Mouse (Mus musculus): Measurements from ENCODE around the gene Tmem11. TPM values are rescaled to one million over a fixed set of nuclear protein-coding genes. Genes with fewer than 3 reads are reported as not detected.
A peak's percentile ranks its signal among the peaks of the same experiment; 100 is the strongest.

Gene Tmem11
- polyA plus RNA-seq, 1 experiment from 2014 or later, result 49.7 TPM

DNA sequence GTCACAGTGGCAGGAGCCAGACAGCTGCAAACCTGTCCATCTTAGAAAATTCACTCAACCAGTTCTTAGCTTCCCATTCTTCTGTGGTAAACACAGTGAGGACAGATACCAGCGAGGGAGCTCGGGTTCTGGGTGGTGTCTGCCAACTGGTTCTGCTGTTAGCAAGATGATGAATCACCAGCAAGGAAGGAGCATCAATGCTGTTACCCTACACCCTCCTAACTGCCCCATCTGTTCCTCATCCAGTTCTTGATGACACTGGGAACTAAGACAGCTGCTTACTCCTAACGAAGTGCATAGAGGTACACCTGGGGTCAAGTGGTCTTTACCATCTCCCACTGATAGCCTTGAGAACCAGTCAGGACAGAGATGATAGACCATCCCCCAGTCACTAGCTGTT lies 22.5 kb downstream of the Tmem11 start:
- H3K27ac ChIP-seq (replicated peaks), result no peak overlapping the region
- ATAC-seq (ENCODE audit: low FRiP score, low read depth), result no peak
- peaks cover 68% of the 10 kb centered on the region for H3K36me3 ChIP-seq
- H3K9ac ChIP-seq (replicated peaks), result no peak overlapping the region
- no peaks in the 10 kb centered on the region for H3K9me3 ChIP-seq
- no peaks in the 10 kb centered on the region for H3K27me3 ChIP-seq
- H3K4me2 ChIP-seq (replicated peaks), result no peak overlapping the region
- no peak overlapping the region for H3K4me3 ChIP-seq
- WGBS, result 75% methylated on average over 3 of the region's 3 CpGs
- H3K4me1 ChIP-seq, result no peaks in the 10 kb centered on the region

DNA sequence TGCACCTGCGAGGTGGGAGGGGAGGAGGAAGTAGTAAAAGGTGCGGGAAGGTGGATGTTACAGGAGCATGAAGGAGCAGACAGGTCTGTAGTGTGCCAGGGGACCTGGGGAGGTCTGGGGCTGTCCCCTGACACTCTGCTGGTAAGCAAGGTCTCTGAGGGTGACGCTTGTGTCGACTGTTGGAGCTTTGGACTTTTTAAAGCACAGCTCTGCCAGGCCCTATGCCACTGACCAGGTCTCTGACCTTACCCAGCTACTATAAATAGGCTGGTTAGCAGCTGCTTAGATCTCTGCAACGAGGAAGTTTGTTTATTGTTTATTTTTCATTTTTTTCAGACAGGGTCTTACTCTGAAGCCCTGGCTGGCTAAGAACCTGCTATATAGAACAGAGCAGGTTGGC lies 33.7 kb downstream of the Tmem11 start:
- Histone ChIP-seq H3K27me3 (no peaks in the 10 kb centered on the region), H3K4me2 (replicated peaks) (no peak overlapping the region), H3K4me3 (no peak overlapping the region), H3K27ac (replicated peaks) (no peak overlapping the region), H3K36me3 (peaks cover 20% of the 10 kb centered on the region), H3K9ac (replicated peaks) (no peak overlapping the region), H3K9me3 (no peaks in the 10 kb centered on the region), H3K4me1 (no peaks in the 10 kb centered on the region)
- 85% methylated on average over 5 of the region's 5 CpGs for WGBS
- ATAC-seq (ENCODE audit: low FRiP score, low read depth), result no peak

GRCm38 (mm10) chr11:60843412-60843811 lies 35.7 kb downstream of the Tmem11 start:
- 89% methylated on average over 5 of the region's 5 CpGs for WGBS
- no peak for ATAC-seq (ENCODE audit: low FRiP score, low read depth)
- no peaks in the 10 kb centered on the region for H3K27me3 ChIP-seq
- no peak overlapping the region for H3K4me3 ChIP-seq
- peaks cover 10% of the 10 kb centered on the region; the same call in 1 of the 2 replicates for H3K36me3 ChIP-seq
- no peak overlapping the region for H3K9ac ChIP-seq (replicated peaks)
- no peaks in the 10 kb centered on the region for H3K9me3 ChIP-seq
- no peak overlapping the region for H3K4me2 ChIP-seq (replicated peaks)
- no peak overlapping the region for H3K27ac ChIP-seq (replicated peaks)
- H3K4me1 ChIP-seq, result no peaks in the 10 kb centered on the region

GRCm38 (mm10) chr11:60841467-60842200 lies 37.4 kb downstream of the Tmem11 start:
- WGBS, result 83% methylated on average over 12 of the region's 12 CpGs
- Histone ChIP-seq H3K4me2 (replicated peaks) (no peak overlapping the region), H3K4me1 (no peaks in the 10 kb centered on the region), H3K27ac (replicated peaks) (no peak overlapping the region), H3K36me3 (peaks cover 6% of the 10 kb centered on the region; the same call in 1 of the 2 replicates), H3K27me3 (no peaks in the 10 kb centered on the region), H3K9me3 (no peaks in the 10 kb centered on the region), H3K9ac (replicated peaks) (no peak overlapping the region), H3K4me3 (no peak overlapping the region)
- no peak for ATAC-seq (ENCODE audit: low FRiP score, low read depth)

- Histone ChIP-seq H3K9me3 (no peaks in the 10 kb centered on the region), H3K27ac (replicated peaks) (no peak overlapping the region), H3K27me3 (no peaks in the 10 kb centered on the region), H3K4me2 (replicated peaks) (no peak overlapping the region), H3K4me1 (no peaks in the 10 kb centered on the region), H3K9ac (replicated peaks) (no peak overlapping the region), H3K4me3 (no peak overlapping the region), H3K36me3 (peaks cover 2% of the 10 kb centered on the region; the same call in 1 of the 2 replicates)
- 93% methylated on average over 10 of the region's 10 CpGs for WGBS
- no peak for ATAC-seq (ENCODE audit: low FRiP score, low read depth)
Observed at GRCm38 (mm10) chr11:60837644-60838406, 41.2 kb downstream of the Tmem11 start.

DNA sequence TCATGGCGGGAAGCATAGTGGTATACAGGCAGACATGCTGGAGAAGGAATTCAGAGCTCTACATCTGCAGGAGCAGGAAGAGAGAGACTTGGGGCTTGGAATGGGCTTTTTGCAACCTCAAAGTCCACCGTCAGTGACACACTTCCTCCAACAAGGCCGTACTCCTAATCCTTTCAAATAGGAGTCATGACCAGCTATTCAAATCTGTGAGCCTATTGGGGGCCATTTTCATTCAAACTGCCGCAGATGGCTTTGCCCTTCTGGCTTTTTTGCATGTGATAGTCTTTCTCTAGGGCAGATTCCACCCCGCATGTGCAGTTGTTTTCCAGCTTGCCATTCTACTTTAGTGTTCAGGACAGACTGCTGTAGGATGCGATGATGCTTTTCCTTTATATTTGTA lies 42.2 kb downstream of the Tmem11 start:
- ATAC-seq (ENCODE audit: low FRiP score, low read depth), result no peak
- Histone ChIP-seq H3K27ac (replicated peaks) (no peak overlapping the region), H3K9me3 (no peaks in the 10 kb centered on the region), H3K36me3 (peaks cover 2% of the 10 kb centered on the region; the same call in 1 of the 2 replicates), H3K4me1 (no peaks in the 10 kb centered on the region), H3K27me3 (no peaks in the 10 kb centered on the region), H3K9ac (replicated peaks) (no peak overlapping the region), H3K4me3 (no peak overlapping the region), H3K4me2 (replicated peaks) (no peak overlapping the region)
- WGBS, result 93% methylated on average over 6 of the region's 6 CpGs

- H3K27me3 ChIP-seq, result no peaks in the 10 kb centered on the region
- H3K27ac ChIP-seq (replicated peaks), result peak within 1 kb of the TSS; percentile 50; the same call in 1 of the 2 replicates
- peak; percentile 87 for ATAC-seq (ENCODE audit: low FRiP score, low read depth)
- H3K36me3 ChIP-seq, result no peaks in the 10 kb centered on the region
- H3K4me1 ChIP-seq, result peaks cover 8% of the 10 kb centered on the region
- WGBS, result under 1% methylated on average over 34 of the region's 34 CpGs
- H3K4me2 ChIP-seq (replicated peaks), result peak within 1 kb of the TSS; percentile 75
- peak within 1 kb of the TSS; percentile 62 for H3K4me3 ChIP-seq
- no peaks in the 10 kb centered on the region for H3K9me3 ChIP-seq
- peak within 1 kb of the TSS; percentile 79 for H3K9ac ChIP-seq (replicated peaks)
Observed at GRCm38 (mm10) chr11:60830433-60831052, 48.5 kb downstream of the Tmem11 start, which contains the start of gene Dhrs7b. Gene Dhrs7b (plus strand): TSS chr11:60830631.

DNA sequence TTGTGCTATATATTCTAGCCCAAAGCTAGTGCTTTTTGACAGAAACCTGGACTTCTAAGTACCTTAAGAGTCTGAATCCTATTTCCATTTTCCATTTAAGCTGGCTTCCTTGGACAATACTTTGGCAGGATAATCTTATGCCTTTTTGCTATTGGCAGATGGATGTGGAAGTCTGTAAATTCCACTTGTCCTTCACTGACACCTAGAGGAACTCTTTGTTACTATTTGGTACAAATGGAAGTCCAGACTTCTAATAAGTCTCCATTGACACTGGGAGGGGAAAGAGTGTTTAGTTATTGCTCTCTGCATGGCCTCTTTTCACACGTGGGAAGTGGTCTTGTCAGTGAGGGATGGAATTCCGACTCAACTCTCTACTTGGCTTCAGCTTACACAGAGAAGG lies 50.2 kb downstream of the Tmem11 start:
- no peak overlapping the region for H3K4me3 ChIP-seq
- H3K27ac ChIP-seq (replicated peaks), result no peak overlapping the region
- WGBS, result 46% methylated on average over 2 of the region's 2 CpGs
- H3K27me3 ChIP-seq, result no peaks in the 10 kb centered on the region
- no peak for ATAC-seq (ENCODE audit: low FRiP score, low read depth)
- H3K36me3 ChIP-seq, result no peaks in the 10 kb centered on the region
- no peaks in the 10 kb centered on the region for H3K9me3 ChIP-seq
- no peak overlapping the region for H3K9ac ChIP-seq (replicated peaks)
- H3K4me1 ChIP-seq, result peaks cover 8% of the 10 kb centered on the region
- H3K4me2 ChIP-seq (replicated peaks), result no peak overlapping the region

- no peaks in the 10 kb centered on the region for H3K9me3 ChIP-seq
- H3K4me2 ChIP-seq (replicated peaks), result no peak overlapping the region
- no peaks in the 10 kb centered on the region for H3K36me3 ChIP-seq
- H3K27me3 ChIP-seq, result no peaks in the 10 kb centered on the region
- no peak overlapping the region for H3K9ac ChIP-seq (replicated peaks)
- WGBS, result 12% methylated on average over 4 of the region's 4 CpGs
- H3K27ac ChIP-seq (replicated peaks), result no peak overlapping the region
- ATAC-seq (ENCODE audit: low FRiP score, low read depth), result no peak
- peaks cover 8% of the 10 kb centered on the region for H3K4me1 ChIP-seq
- H3K4me3 ChIP-seq, result no peak overlapping the region
Observed at GRCm38 (mm10) chr11:60827241-60827945, 51.7 kb downstream of the Tmem11 start.

DNA sequence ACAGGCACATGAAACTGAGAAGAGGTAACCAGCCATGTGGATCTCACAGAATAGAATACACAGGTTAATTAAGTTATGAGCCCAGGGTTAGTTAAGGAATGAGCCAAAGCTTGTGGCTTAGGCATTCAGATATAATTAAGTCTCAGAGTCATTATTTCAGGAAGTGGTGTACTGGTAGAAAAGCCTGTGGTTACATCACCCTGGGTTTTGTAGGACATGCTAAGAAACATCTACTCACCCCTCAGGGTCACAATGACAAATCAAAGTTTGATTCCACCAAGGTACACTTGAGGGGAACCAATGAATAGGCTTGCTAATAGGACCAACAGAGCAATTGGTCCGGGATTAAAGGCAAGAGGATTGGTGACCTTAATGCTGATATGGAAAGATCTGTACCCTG lies 52.4 kb downstream of the Tmem11 start:
- Histone ChIP-seq H3K27ac (replicated peaks) (no peak overlapping the region), H3K36me3 (no peaks in the 10 kb centered on the region), H3K9me3 (no peaks in the 10 kb centered on the region), H3K27me3 (no peaks in the 10 kb centered on the region), H3K4me2 (replicated peaks) (no peak overlapping the region), H3K4me3 (no peak overlapping the region), H3K4me1 (peaks cover 8% of the 10 kb centered on the region), H3K9ac (replicated peaks) (no peak overlapping the region)
- 34% methylated on average over 1 of the region's 1 CpGs for WGBS
- ATAC-seq (ENCODE audit: low FRiP score, low read depth), result no peak

DNA sequence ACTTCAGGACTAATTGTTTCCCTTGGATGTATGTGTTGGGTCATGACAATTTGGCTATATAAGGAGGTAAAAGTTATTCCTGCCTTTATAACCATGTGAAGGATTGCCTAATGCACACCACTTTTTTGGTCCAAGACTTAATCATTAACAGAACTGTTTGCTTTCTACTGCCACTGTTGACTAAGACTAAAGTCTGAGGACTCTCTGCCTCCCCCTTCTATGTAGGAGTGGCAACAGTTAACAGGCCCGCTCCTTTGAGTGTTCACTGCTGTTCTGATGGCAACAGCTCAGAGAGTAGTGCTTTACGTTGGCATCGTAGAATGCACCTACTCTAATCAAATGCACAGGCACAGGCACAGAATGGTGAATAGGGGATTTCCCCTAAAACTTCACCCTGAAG lies 53.9 kb downstream of the Tmem11 start:
- no peaks in the 10 kb centered on the region for H3K27me3 ChIP-seq
- no peak overlapping the region for H3K4me2 ChIP-seq (replicated peaks)
- no peak overlapping the region for H3K9ac ChIP-seq (replicated peaks)
- H3K27ac ChIP-seq (replicated peaks), result no peak overlapping the region
- ATAC-seq (ENCODE audit: low FRiP score, low read depth), result no peak
- H3K4me3 ChIP-seq, result no peak overlapping the region
- no peaks in the 10 kb centered on the region for H3K36me3 ChIP-seq
- H3K4me1 ChIP-seq, result no peaks in the 10 kb centered on the region
- WGBS, result 89% methylated on average over 3 of the region's 3 CpGs
- no peaks in the 10 kb centered on the region for H3K9me3 ChIP-seq
